Mouse (Mus musculus) cerebellum, adult 2 months (tissue): ENCODE results near the gene Fbxl13. TPM values are rescaled to one million over a fixed set of nuclear protein-coding genes. Genes with fewer than 3 reads are reported as not detected.

Experiments used
- DNase-seq, 2 experiments: peaks; one replicate each; pipeline ENCODE4 v3.0.0; 2021
- H3K27ac ChIP-seq: fragments of 200-500 bp; 2 replicates; pipeline ENCODE4 v1.5.1; 2012; ENCODE audit warnings: low read length, control low read depth, inconsistent platforms; ENCODE audit not compliant: insufficient read depth
- H3K27me3 ChIP-seq: fragments of 200-500 bp; 2 replicates; pipeline ENCODE4 v1.6.1; 2012; ENCODE audit warnings: inconsistent platforms, mild to moderate bottlenecking, low read length, moderate library complexity; ENCODE audit not compliant: control insufficient read depth, insufficient read depth
- H3K4me1 ChIP-seq: fragments of 200-500 bp; 2 replicates; pipeline ENCODE4 v1.6.1; 2011; ENCODE audit warnings: low read length; ENCODE audit not compliant: control insufficient read depth, insufficient read depth
- H3K4me3 ChIP-seq: fragments of 200-500 bp; replicated peaks from 2 replicates; pipeline ENCODE3; 2011; ENCODE audit warnings: mild to moderate bottlenecking, low read depth, low read length, control low read depth; ENCODE audit not compliant: insufficient read depth
- CTCF ChIP-seq: fragments of 200-500 bp; IDR thresholded peaks from 2 replicates; pipeline ENCODE4 v1.5.1; 2011; ENCODE audit warnings: low read depth, mild to moderate bottlenecking, control low read depth, low read length, moderate library complexity, borderline replicate concordance; ENCODE audit not compliant: insufficient read depth
- POLR2A ChIP-seq: fragments of 200-500 bp; IDR thresholded peaks from 2 replicates; pipeline ENCODE4 v1.6.1; 2011; ENCODE audit warnings: low read length, control low read depth, borderline replicate concordance; ENCODE audit not compliant: insufficient read depth
- WGBS: fragments of 180-500 bp; shearing (Covaris S2); methylation state at CpG from one replicate; pipeline ENCODE4 v1.1.7; 2018; 5-methylcytosine and 5-hydroxymethylcytosine counted together
- polyA plus RNA-seq: library from polyadenylated mRNA; depleted of rRNA; stranded (reverse); fragments of >200 nt; gene quantifications from 2 replicates; pipeline ENCODE4 v1.2.3, GENCODE M21; 2012; rRNA removed

The Fbxl13 gene
- 0.21 and 0.30 TPM in 2 replicates for polyA plus RNA-seq

GRCm38 (mm10) chr5:21645439-21646132 lies at the start of gene Fbxl13, which contains the start of gene Armc10:
Gene Fbxl13 (minus strand): TSS chr5:21645634.
Gene Armc10 (plus strand): TSS chr5:21645813.
- Histone ChIP-seq H3K27ac (no peak within 1 kb of the TSS), H3K4me1 (peaks cover 3% of the 10 kb centered on the region; the same call in 1 of the 2 replicates), H3K4me3 (peak within 1 kb of the TSS; percentile 62), H3K27me3 (no peaks in the 10 kb centered on the region)
- TF ChIP-seq POLR2A (peak; percentile 50; the same call in 1 of the 2 replicates), CTCF (no peak)
- WGBS: under 1% methylated on average over 40 of the region's 40 CpGs
- DNase-seq: peak; percentile 82 to 86

GRCm38 (mm10) chr5:21694854-21695490 lies 49.5 kb upstream of the Fbxl13 start:
- DNase-seq: no peak
- Histone ChIP-seq H3K27ac (no peak overlapping the region), H3K4me1 (peaks cover 3% of the 10 kb centered on the region; the same call in 1 of the 2 replicates), H3K4me3 (no peak overlapping the region), H3K27me3 (no peaks in the 10 kb centered on the region)
- 48% methylated on average over 3 of the region's 3 CpGs for WGBS
- TF ChIP-seq POLR2A: no peak
- no peak for TF ChIP-seq CTCF

GRCm38 (mm10) chr5:21693372-21693870 lies 48.0 kb upstream of the Fbxl13 start:
- Histone ChIP-seq H3K4me3 (no peak overlapping the region), H3K27me3 (no peaks in the 10 kb centered on the region), H3K4me1 (peaks cover 3% of the 10 kb centered on the region; the same call in 1 of the 2 replicates), H3K27ac (no peak overlapping the region)
- WGBS: 87% methylated on average over 3 of the region's 3 CpGs
- no peak for DNase-seq
- no peak for TF ChIP-seq CTCF
- TF ChIP-seq POLR2A: no peak

- 97% methylated on average over 5 of the region's 5 CpGs for WGBS
- Histone ChIP-seq H3K27me3 (no peaks in the 10 kb centered on the region), H3K4me3 (no peak overlapping the region), H3K4me1 (peaks cover 3% of the 10 kb centered on the region; the same call in 1 of the 2 replicates), H3K27ac (no peak overlapping the region)
- TF ChIP-seq POLR2A (no peak), CTCF (no peak)
- no peak for DNase-seq
These were observed 46.8 kb upstream of the Fbxl13 start for GRCm38 (mm10) chr5:21692230-21692629.

- no peak overlapping the region for H3K4me3 ChIP-seq
- no peaks in the 10 kb centered on the region for H3K4me1 ChIP-seq
- 70% methylated on average over 4 of the region's 4 CpGs for WGBS
- DNase-seq: no peak
- H3K27ac ChIP-seq: no peak overlapping the region
- H3K27me3 ChIP-seq: no peaks in the 10 kb centered on the region
- TF ChIP-seq CTCF: no peak
- no peak for TF ChIP-seq POLR2A
These were observed 41.6 kb upstream of the Fbxl13 start for GRCm38 (mm10) chr5:21687042-21687441.

GRCm38 (mm10) chr5:21685001-21685400 lies 39.6 kb upstream of the Fbxl13 start:
- 79% methylated on average over 10 of the region's 10 CpGs for WGBS
- H3K27me3 ChIP-seq: no peaks in the 10 kb centered on the region
- no peaks in the 10 kb centered on the region for H3K4me1 ChIP-seq
- no peak for TF ChIP-seq CTCF
- TF ChIP-seq POLR2A: no peak
- DNase-seq: no peak
- H3K4me3 ChIP-seq: no peak overlapping the region
- H3K27ac ChIP-seq: no peak overlapping the region

GRCm38 (mm10) chr5:21683811-21684210 lies 38.4 kb upstream of the Fbxl13 start:
- no peak overlapping the region for H3K27ac ChIP-seq
- WGBS: 91% methylated on average over 9 of the region's 9 CpGs
- no peaks in the 10 kb centered on the region for H3K27me3 ChIP-seq
- no peak overlapping the region for H3K4me3 ChIP-seq
- no peak for DNase-seq
- no peaks in the 10 kb centered on the region for H3K4me1 ChIP-seq
- TF ChIP-seq CTCF (no peak), POLR2A (no peak)

GRCm38 (mm10) chr5:21680940-21681339 lies 35.5 kb upstream of the Fbxl13 start:
- Histone ChIP-seq H3K27me3 (no peaks in the 10 kb centered on the region), H3K27ac (no peak overlapping the region), H3K4me1 (no peaks in the 10 kb centered on the region), H3K4me3 (no peak overlapping the region)
- 79% methylated on average over 5 of the region's 5 CpGs for WGBS
- no peak for DNase-seq
- no peak for TF ChIP-seq CTCF
- no peak for TF ChIP-seq POLR2A
